Mouse (Mus musculus) liver, embryonic 11.5 days (tissue): ENCODE results near the gene Lrch3. TPM values are rescaled to one million over a fixed set of nuclear protein-coding genes. Genes with fewer than 3 reads are reported as not detected.

Experiments used
- ATAC-seq: fragments of 200-750 bp; cut with Nextera tagmentation; replicated peaks from 2 replicates; pipeline ENCODE4 v1.8.0; 2017; ENCODE audit warnings: moderate number of reproducible peaks, mild to moderate bottlenecking, moderate TSS enrichment, moderate library complexity; ENCODE audit not compliant: low FRiP score
- DNase-seq: peaks from one replicate; pipeline ENCODE4 v3.0.0-alpha.2; 2017; ENCODE audit warnings: low spot score
- H3K27ac ChIP-seq: fragments of 300-500 bp; sonication (generic); 2 replicates; pipeline ENCODE4 v1.5.1; 2014; ENCODE audit warnings: mild to moderate bottlenecking, low read depth, low read length, control low read depth
- H3K27me3 ChIP-seq: fragments of 300-500 bp; sonication (generic); replicated peaks from 2 replicates; pipeline ENCODE4 v1.6.1; 2014; ENCODE audit warnings: low read length, mixed read lengths; ENCODE audit not compliant: control insufficient read depth, insufficient read depth
- H3K36me3 ChIP-seq: fragments of 300-500 bp; sonication (generic); 2 replicates; pipeline ENCODE4 v1.6.1; 2014; ENCODE audit warnings: mild to moderate bottlenecking, low read length, moderate library complexity, mixed read lengths; ENCODE audit not compliant: control insufficient read depth, insufficient read depth
- H3K4me1 ChIP-seq: fragments of 300-500 bp; sonication (generic); replicated peaks from 2 replicates; pipeline ENCODE4 v1.6.1; 2014; ENCODE audit warnings: low read length, mixed read lengths; ENCODE audit not compliant: control insufficient read depth, insufficient read depth
- H3K4me2 ChIP-seq: fragments of 300-500 bp; sonication (generic); 2 replicates; pipeline ENCODE4 v1.6.1; 2014; ENCODE audit warnings: mild to moderate bottlenecking, control low read depth, moderate library complexity
- H3K4me3 ChIP-seq: fragments of 300-500 bp; sonication (generic); 2 replicates; pipeline ENCODE4 v1.5.1; 2014; ENCODE audit warnings: low read depth, low read length, control low read depth
- H3K9ac ChIP-seq: fragments of 300-500 bp; sonication (generic); 2 replicates; pipeline ENCODE4 v1.6.1; 2014; ENCODE audit warnings: low read depth, low read length, control low read depth
- H3K9me3 ChIP-seq: fragments of 300-500 bp; sonication (generic); 2 replicates; pipeline ENCODE4 v1.6.1; 2016; ENCODE audit warnings: low read length, inconsistent platforms, mixed read lengths; ENCODE audit not compliant: control insufficient read depth
- WGBS: fragments of 180-500 bp; shearing (Covaris S2); extraction: QIAGEN DNeasy Blood & Tissue Kit; methylation state at CpG from one replicate; pipeline ENCODE4 v1.1.7; 2014; 5-methylcytosine and 5-hydroxymethylcytosine counted together
- polyA plus RNA-seq: library from polyadenylated mRNA; unstranded; fragments of >200 nt; fragmentation: Nextera tagmentation; extraction: Ambion mirVana; gene quantifications from 2 replicates; pipeline ENCODE4 v1.2.1, GENCODE M21; 2014

Lrch3 gene
- polyA plus RNA-seq, 1 experiment from 2014 or later, result 15.9 TPM

DNA sequence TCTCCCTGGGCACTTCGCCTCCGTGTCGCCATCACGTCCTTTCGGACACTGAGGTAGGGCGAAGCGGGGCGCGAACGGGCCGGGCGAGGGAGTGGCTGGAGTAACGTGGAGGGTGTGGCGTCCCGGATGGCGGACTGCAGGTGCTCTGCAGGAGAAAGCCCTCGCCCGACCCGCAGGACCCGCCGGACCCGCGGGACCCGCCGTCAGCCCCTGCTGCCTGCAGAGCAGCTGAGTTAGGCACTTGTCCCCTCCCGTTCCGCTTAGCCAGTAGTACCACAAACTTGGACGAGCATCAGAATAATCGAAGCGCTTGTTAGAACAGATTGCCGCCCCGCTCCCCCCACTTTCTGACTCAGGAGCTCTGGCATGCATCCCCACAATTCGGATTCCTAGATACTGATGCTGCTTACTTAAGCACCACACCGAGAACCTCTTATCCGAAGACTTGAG, 148.8 kb downstream of the Lrch3 start:
- no peaks in the 10 kb centered on the region for H3K9me3 ChIP-seq
- H3K27ac ChIP-seq, result peak overlapping the region; percentile 81
- no peak for DNase-seq
- WGBS, result under 1% methylated on average over 32 of the region's 35 CpGs
- peaks cover 21% of the 10 kb centered on the region for H3K36me3 ChIP-seq
- peak overlapping the region; percentile 78 for H3K9ac ChIP-seq
- H3K4me1 ChIP-seq, result peaks cover 24% of the 10 kb centered on the region
- H3K4me3 ChIP-seq, result peak overlapping the region; percentile 81
- no peaks in the 10 kb centered on the region for H3K27me3 ChIP-seq
- ATAC-seq, result peak; percentile 63
- peak overlapping the region; percentile 98 for H3K4me2 ChIP-seq

DNA sequence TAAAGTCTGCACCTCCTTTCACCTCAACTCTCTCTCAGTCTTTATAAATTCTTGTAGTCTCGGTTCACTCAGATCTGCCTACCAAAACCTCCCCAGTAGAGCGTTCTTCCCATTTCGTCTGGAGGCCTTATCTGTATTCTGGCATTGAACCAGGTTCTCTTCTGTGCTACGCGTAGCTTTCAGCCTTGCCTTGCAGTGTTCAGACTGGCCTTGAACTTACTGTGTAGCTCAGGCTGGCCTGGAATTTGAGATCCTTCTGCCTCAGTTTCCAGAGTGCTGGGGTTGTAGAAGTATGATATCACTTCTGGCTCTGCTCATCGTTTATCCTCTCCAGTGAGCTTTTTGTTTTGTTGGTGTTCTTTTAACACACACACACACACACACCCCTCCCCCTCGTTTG, 149.4 kb downstream of the Lrch3 start:
- 19% methylated on average over 7 of the region's 7 CpGs for WGBS
- no peak for ATAC-seq
- no peak for DNase-seq
- Histone ChIP-seq H3K4me3 (peak overlapping the region; percentile 81), H3K27me3 (no peaks in the 10 kb centered on the region), H3K9ac (peak overlapping the region; percentile 78), H3K4me1 (peaks cover 19% of the 10 kb centered on the region), H3K36me3 (peaks cover 19% of the 10 kb centered on the region), H3K9me3 (no peaks in the 10 kb centered on the region), H3K4me2 (peak overlapping the region; percentile 98), H3K27ac (no peak overlapping the region)

DNA sequence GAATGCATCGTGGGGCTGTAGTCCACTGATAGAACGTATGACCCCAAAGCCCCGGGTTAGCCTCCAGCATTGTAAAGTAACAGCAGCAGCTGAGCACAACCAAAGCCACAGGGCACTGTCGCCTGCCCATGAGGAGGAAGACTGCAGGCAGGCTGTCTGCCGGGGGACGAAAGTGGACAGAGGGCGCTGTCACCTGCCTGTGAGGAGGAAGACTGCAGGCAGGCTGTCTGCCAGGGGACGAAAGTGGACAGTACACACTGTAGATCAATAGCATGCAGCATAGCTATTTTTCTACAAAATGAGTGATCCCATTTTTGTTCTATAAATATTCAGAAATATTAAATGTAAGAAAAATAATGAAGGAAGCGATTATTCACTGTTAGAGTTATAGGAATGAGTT, 150.7 kb downstream of the Lrch3 start:
- peaks cover 6% of the 10 kb centered on the region; the same call in 1 of the 2 replicates for H3K36me3 ChIP-seq
- H3K9ac ChIP-seq, result no peak overlapping the region
- no peaks in the 10 kb centered on the region for H3K9me3 ChIP-seq
- H3K4me1 ChIP-seq, result peaks cover 11% of the 10 kb centered on the region
- H3K4me3 ChIP-seq, result no peak overlapping the region
- ATAC-seq, result no peak
- WGBS, result 78% methylated on average over 9 of the region's 9 CpGs
- H3K4me2 ChIP-seq, result no peak overlapping the region
- no peaks in the 10 kb centered on the region for H3K27me3 ChIP-seq
- H3K27ac ChIP-seq, result no peak overlapping the region
- DNase-seq, result no peak

Other genes starting within 250 kb of the Lrch3 start
- gene Muc4, start 178.2 kb upstream of the Lrch3 start, polyA plus RNA-seq, result 0.41 and 0.66 TPM in 2 replicates
- not detected in 2 replicates for gene Muc20, start 116.7 kb upstream of the Lrch3 start, polyA plus RNA-seq
- not detected in 2 replicates for gene Smbd1, start 103.6 kb upstream of the Lrch3 start, polyA plus RNA-seq
- 79.9 and 92.7 TPM in 2 replicates for gene Fyttd1, start 36.6 kb upstream of the Lrch3 start, polyA plus RNA-seq
- gene Rubcn, start 36.3 kb upstream of the Lrch3 start, polyA plus RNA-seq, result 10.6 and 11.0 TPM in 2 replicates
- 4.1 and 4.2 TPM in 2 replicates for gene Iqcg, start 142.1 kb downstream of the Lrch3 start, polyA plus RNA-seq
- gene Rpl35a, start 142.4 kb downstream of the Lrch3 start, polyA plus RNA-seq, result 1,254 and 1,406 TPM in 2 replicates
- 1.5 and 2.8 TPM in 2 replicates for gene Lmln, start 148.4 kb downstream of the Lrch3 start, polyA plus RNA-seq